Mouse (Mus musculus) neural tube, embryonic 14.5 days (tissue): ENCODE results near the gene Dnal4. TPM values are rescaled to one million over a fixed set of nuclear protein-coding genes. Genes with fewer than 3 reads are reported as not detected.

Source experiments
- ATAC-seq: fragments of 200-750 bp; cut with Nextera tagmentation; 2 replicates; pipeline ENCODE4 v1.8.0; 2017; ENCODE audit warnings: low read depth, mild to moderate bottlenecking, moderate TSS enrichment, moderate library complexity
- H3K27ac ChIP-seq: fragments of 300-500 bp; sonication (generic); 2 replicates; pipeline ENCODE4 v1.5.1; 2014; ENCODE audit warnings: low read depth, mild to moderate bottlenecking, control low read depth, low read length, moderate library complexity, mixed read lengths
- H3K27me3 ChIP-seq: fragments of 300-500 bp; sonication (generic); 2 replicates; pipeline ENCODE4 v1.6.1; 2014; ENCODE audit warnings: low read length; ENCODE audit not compliant: control insufficient read depth, insufficient read depth
- H3K36me3 ChIP-seq: fragments of 300-500 bp; sonication (generic); 2 replicates; pipeline ENCODE4 v1.6.1; 2014; ENCODE audit warnings: low read length, mixed read lengths; ENCODE audit not compliant: control insufficient read depth, insufficient read depth
- H3K4me1 ChIP-seq: fragments of 300-500 bp; sonication (generic); 2 replicates; pipeline ENCODE4 v1.6.1; 2014; ENCODE audit warnings: low read length; ENCODE audit not compliant: control insufficient read depth, insufficient read depth
- H3K4me2 ChIP-seq: fragments of 300-500 bp; sonication (generic); 2 replicates; pipeline ENCODE4 v1.6.1; 2014; ENCODE audit warnings: mild to moderate bottlenecking, low read depth, low read length, control low read depth
- H3K4me3 ChIP-seq: fragments of 300-500 bp; sonication (generic); 2 replicates; pipeline ENCODE4 v1.5.1; 2014; ENCODE audit warnings: low read depth, low read length, control low read depth, mixed read lengths
- H3K9ac ChIP-seq: fragments of 300-500 bp; sonication (generic); replicated peaks from 2 replicates; pipeline ENCODE4 v1.6.1; 2014; ENCODE audit warnings: low read depth, mild to moderate bottlenecking, control low read depth, low read length, mixed read lengths
- H3K9me3 ChIP-seq: fragments of 300-500 bp; sonication (generic); 2 replicates; pipeline ENCODE4 v1.6.1; 2016; ENCODE audit warnings: low read length; ENCODE audit not compliant: control insufficient read depth
- WGBS: fragments of 180-500 bp; shearing (Covaris S2); extraction: QIAGEN DNeasy Blood & Tissue Kit; methylation state at CpG from one replicate; pipeline ENCODE4 v1.1.7; 2014; 5-methylcytosine and 5-hydroxymethylcytosine counted together
- polyA plus RNA-seq: library from polyadenylated mRNA; unstranded; fragments of >200 nt; fragmentation: Nextera tagmentation; extraction: Ambion mirVana; gene quantifications from 2 replicates; pipeline ENCODE4 v1.2.1, GENCODE M21; 2014

Dnal4 gene
- polyA plus RNA-seq, 1 experiment from 2014 or later, result 62.2 TPM

DNA sequence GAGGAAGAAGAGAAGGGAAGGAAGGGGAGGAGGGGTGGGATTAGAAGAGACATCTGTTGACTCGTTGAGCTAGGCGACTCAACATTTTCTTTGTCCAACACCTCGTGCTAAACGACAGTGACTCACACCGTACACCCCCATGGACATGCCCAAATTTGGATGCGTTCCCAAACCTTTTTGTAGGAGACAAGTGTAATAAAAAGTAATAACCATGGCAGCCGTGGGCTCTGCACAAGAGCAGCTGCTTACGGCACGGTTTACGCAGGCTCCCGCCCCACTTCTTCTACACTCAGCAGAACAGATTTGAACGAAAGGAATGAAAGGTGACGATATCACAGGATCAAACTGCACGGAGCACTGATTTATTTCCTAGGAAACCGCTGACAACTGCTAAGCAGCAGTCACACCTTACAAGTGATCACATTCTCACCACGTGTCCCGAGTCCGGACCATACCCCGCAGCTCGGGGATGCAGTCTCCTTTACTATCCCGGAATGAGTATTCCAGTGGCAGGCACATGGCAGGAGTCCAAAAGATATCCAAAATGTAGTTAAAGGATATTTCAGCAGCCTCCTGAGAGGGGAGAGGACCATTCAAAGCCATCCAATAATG lies 6.9 kb downstream of the Dnal4 start:
- Histone ChIP-seq H3K36me3 (no peaks in the 10 kb centered on the region), H3K9me3 (no peaks in the 10 kb centered on the region), H3K27me3 (no peaks in the 10 kb centered on the region), H3K27ac (no peak overlapping the region), H3K4me3 (no peak overlapping the region), H3K4me2 (peak overlapping the region; percentile 16; the same call in 1 of the 2 replicates), H3K9ac (no peak overlapping the region), H3K4me1 (peaks cover 17% of the 10 kb centered on the region)
- no peak for ATAC-seq
- WGBS, result 39% methylated on average over 21 of the region's 21 CpGs

DNA sequence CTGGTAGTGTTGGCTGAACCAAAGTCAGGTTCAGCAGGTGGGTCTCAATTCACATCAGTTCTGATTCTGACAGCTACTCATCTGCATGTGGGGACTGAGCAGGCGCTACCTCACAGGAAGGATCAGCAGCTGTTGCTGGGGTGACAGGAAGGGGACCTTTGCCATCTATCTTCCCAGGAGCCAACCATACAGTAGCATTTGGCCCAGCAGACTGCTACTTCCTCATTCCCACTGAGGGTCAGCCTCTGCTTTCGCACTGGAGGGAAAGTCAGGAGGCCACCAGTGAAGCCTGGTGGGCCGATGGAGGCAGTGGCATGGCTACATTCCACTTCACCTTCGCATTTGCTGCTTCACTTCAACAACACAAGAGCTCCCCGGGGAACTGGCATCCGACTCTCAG lies 9.3 kb downstream of the Dnal4 start:
- Histone ChIP-seq H3K27ac (no peak overlapping the region), H3K9ac (no peak overlapping the region), H3K27me3 (no peaks in the 10 kb centered on the region), H3K4me2 (no peak overlapping the region), H3K4me1 (peaks cover 6% of the 10 kb centered on the region), H3K4me3 (no peak overlapping the region), H3K36me3 (peaks cover 6% of the 10 kb centered on the region; the same call in 1 of the 2 replicates), H3K9me3 (no peaks in the 10 kb centered on the region)
- 63% methylated on average over 6 of the region's 6 CpGs for WGBS
- no peak for ATAC-seq

DNA sequence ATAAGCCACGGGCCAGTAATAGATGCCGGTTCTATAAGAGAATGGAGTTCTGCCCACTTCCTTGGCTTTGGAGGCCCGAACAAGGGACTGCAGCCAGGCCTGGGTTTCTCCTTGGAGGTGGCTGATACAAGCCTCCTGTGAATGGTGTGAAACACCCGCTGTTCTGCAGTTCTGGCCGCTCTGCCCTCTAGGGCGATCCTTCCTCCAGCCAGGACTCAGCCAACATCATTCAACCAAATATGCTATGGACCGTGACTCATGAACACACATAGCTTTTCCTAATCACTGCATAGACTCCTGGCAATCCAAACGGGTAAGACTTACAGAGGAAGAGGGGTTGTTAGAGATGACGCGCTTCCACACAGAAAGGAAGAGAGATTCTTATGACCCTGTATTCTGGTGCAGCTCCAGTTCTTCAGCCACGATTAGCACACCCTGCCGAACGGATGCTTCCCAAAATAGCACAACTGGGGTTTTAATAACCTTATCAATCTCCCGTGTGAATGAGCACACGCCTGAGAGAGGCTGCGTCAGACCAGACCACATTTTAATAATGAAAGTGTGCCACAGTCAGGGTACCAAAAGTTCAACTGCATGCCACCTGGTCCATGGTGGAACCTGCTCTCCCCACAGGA lies 10.2 kb downstream of the Dnal4 start:
- WGBS, result 79% methylated on average over 16 of the region's 16 CpGs
- Histone ChIP-seq H3K27ac (no peak overlapping the region), H3K9ac (no peak overlapping the region), H3K4me2 (no peak overlapping the region), H3K9me3 (no peaks in the 10 kb centered on the region), H3K4me3 (no peak overlapping the region), H3K4me1 (peaks cover 5% of the 10 kb centered on the region; the same call in 1 of the 2 replicates), H3K36me3 (peaks cover 12% of the 10 kb centered on the region; the same call in 1 of the 2 replicates), H3K27me3 (no peaks in the 10 kb centered on the region)
- ATAC-seq, result no peak

DNA sequence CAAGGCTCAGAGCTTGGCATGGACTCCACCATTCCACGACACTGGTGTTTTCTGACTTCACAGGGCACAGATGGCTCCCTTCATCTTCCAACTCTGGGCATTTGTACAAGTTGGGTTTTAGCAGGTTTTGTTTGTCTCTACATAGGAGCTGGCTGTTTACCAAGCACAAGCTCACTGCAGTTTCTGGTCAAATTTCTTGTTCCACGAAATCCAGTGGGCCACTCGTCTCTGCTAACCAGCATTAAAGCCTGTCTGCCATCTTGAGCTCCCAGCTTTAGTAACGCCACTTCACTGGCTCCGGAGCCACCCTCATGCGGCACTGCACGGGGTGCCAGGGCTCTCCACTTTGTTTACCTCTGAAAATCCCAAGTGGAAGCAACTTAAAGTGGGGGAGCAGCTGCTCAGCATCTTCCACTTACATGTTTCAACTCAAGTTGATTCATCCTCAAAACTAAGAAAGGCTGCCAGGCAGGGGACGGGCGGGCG lies 11.0 kb downstream of the Dnal4 start:
- peaks cover 17% of the 10 kb centered on the region; the same call in 1 of the 2 replicates for H3K36me3 ChIP-seq
- no peak overlapping the region for H3K4me3 ChIP-seq
- H3K4me2 ChIP-seq, result no peak overlapping the region
- ATAC-seq, result no peak
- no peak overlapping the region for H3K9ac ChIP-seq
- peaks cover 5% of the 10 kb centered on the region; the same call in 1 of the 2 replicates for H3K4me1 ChIP-seq
- no peak overlapping the region for H3K27ac ChIP-seq
- WGBS, result 83% methylated on average over 10 of the region's 10 CpGs
- no peaks in the 10 kb centered on the region for H3K9me3 ChIP-seq
- no peaks in the 10 kb centered on the region for H3K27me3 ChIP-seq

DNA sequence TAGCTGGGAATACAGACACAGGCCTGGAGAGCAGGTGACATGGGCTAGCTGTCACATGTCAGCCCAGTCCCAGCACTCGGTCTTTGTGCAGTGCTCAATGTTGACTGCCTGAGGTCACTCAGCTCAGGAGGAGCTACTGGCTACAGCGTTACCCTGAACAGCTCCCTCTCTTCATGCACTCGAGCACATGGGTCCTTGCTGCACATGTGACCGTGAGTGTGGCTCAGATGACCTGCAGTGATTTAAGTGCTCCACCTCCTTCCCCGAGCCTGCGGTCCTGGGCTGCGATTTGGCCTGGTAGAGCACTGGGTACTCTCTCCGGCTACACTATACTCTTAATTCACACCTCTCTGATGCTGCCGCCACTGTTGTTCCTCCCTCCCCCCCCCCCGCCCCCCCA lies 11.5 kb downstream of the Dnal4 start:
- Histone ChIP-seq H3K27ac (no peak overlapping the region), H3K9ac (no peak overlapping the region)

DNA sequence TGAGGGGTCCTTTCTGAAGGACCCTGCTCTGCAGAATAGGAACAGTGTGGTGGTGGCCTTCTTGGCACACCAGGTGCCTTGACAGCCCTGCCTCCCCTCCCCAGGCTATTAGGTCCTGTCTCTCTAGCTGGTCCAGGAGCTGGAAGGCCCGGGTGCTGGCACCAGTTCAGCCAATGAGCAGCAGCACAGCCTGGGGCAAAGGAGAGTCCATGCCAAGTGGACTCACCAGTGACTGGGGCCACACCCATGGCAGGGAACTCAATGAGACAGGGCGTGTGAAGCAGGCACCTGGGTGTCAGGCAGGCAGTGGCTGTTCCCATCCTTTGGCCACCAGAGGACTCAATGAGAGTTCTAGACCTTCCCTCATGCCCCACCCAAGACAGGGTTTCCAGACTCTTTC lies 12.3 kb downstream of the Dnal4 start:
- Histone ChIP-seq H3K4me2 (no peak overlapping the region), H3K36me3 (peaks cover 17% of the 10 kb centered on the region; the same call in 1 of the 2 replicates), H3K27me3 (no peaks in the 10 kb centered on the region), H3K4me1 (no peaks in the 10 kb centered on the region), H3K4me3 (no peak overlapping the region), H3K27ac (no peak overlapping the region), H3K9me3 (no peaks in the 10 kb centered on the region), H3K9ac (no peak overlapping the region)
- WGBS, result 77% methylated on average over 2 of the region's 2 CpGs
- no peak for ATAC-seq

More for the DNA sequence above, 11.5 kb downstream of the Dnal4 start:
- Histone ChIP-seq H3K36me3 (peaks cover 17% of the 10 kb centered on the region; the same call in 1 of the 2 replicates), H3K4me2 (no peak overlapping the region), H3K9me3 (no peaks in the 10 kb centered on the region), H3K4me1 (peaks cover 5% of the 10 kb centered on the region; the same call in 1 of the 2 replicates), H3K4me3 (no peak overlapping the region), H3K27me3 (no peaks in the 10 kb centered on the region)
- WGBS, result 62% methylated on average over 10 of the region's 10 CpGs
- ATAC-seq, result no peak

DNA sequence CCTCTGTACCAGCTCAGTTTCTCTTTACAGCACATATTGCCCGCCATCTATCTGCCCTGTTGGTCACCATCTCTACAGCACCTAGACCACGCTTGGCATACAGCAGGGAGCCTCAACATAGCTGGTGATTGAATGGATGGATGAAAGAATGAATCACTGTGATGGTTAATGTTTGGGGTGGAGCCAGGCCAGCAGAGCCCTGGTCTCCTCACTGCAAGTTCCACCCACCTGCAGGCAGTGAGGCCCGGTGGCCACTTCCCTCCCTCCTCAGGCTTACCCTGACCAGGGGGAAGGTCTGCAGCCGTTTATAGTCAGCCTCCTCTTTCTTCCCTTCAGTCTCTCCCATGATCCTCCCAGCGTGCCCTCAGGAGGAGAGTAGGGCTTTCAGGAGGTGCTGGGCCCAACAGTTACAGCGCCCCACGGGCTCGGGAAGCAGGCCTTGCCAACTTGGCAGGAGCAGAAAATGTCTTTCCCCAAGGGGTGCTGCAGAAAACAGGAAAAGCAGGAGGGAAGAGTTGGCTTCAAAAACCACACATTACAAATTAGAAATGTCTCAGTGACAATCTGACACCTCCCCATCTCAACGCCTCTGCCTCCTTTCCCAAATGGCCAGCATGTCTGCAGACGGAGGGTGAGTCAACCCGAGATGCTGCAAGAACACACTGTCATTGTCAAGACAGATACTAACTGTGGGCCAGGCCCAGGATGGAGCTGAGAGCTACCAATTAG lies 12.9 kb downstream of the Dnal4 start:
- no peak for ATAC-seq
- H3K27me3 ChIP-seq, result no peaks in the 10 kb centered on the region
- H3K4me1 ChIP-seq, result no peaks in the 10 kb centered on the region
- no peak overlapping the region for H3K4me2 ChIP-seq
- no peaks in the 10 kb centered on the region for H3K9me3 ChIP-seq
- no peak overlapping the region for H3K4me3 ChIP-seq
- no peak overlapping the region for H3K9ac ChIP-seq
- peaks cover 17% of the 10 kb centered on the region; the same call in 1 of the 2 replicates for H3K36me3 ChIP-seq
- WGBS, result 78% methylated on average over 11 of the region's 11 CpGs
- H3K27ac ChIP-seq, result no peak overlapping the region

DNA sequence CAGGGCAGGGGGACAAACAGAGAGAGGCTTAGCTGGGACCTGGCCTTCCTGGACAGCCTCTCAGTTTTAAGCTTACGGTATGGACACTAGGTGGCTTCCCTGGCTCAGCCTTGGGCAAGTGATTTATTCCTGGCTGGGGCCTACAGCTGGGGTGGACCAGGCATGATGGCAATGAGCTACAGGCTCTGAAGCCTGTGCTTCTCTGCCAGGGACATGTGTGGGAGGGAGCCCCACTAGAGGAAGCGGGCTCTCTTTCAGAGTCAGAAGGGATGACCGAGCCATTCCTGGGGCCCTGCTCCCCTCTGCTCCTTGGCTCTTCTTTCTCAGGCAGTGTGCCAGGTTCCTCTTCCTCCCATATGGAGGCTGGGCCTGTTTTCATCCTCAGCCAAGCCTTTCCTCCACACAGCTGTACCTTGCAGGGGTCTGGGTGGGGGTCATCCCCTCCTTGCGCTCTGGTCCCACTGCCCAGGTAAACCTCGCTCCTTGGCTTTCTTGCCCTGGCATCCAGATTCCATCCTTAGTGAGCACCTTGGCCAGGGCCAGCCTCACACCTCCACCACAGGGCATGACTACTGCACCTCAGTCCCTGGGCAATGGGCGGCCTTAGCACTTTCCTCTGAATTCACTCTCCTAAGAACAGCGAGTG lies 13.9 kb downstream of the Dnal4 start:
- H3K4me2 ChIP-seq, result no peak overlapping the region
- H3K9ac ChIP-seq, result no peak overlapping the region
- no peaks in the 10 kb centered on the region for H3K4me1 ChIP-seq
- H3K27ac ChIP-seq, result no peak overlapping the region
- H3K4me3 ChIP-seq, result no peak overlapping the region
- H3K9me3 ChIP-seq, result no peaks in the 10 kb centered on the region
- peaks cover 17% of the 10 kb centered on the region; the same call in 1 of the 2 replicates for H3K36me3 ChIP-seq
- 88% methylated on average over 7 of the region's 7 CpGs for WGBS
- H3K27me3 ChIP-seq, result no peaks in the 10 kb centered on the region
- no peak for ATAC-seq
